Comparison of ENCODE assay signal across 22 mouse cellular contexts in the genomic region with DNA sequence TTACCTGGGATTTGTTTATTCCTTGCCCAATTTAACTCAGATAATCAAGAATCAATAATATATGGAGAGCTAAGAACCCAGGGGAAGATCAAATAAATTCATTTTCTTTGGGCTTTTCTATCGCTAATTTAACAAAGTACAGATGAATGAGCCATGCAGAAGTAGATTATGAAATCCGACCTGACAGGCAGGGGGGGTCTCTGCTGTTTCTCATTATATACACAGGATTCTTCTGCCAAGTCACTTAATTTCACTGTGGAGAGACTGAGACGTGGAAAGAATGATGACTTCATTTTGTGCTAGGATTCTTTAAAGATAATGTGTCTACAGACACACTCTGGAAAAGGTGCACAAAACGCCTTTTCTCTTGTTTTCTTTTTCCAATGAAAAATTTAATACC. TPM values are rescaled to one million over a fixed set of nuclear protein-coding genes. Genes with fewer than 3 reads are reported as not detected.
DNase-seq lines count a peak whose midpoint lies in the region; ATAC-seq lines count a peak whose summit lies in the region.
"Had no signal": no experiment of that assay in that cellular context is flagged by ENCODE, and none has a peak within 500 bp of the region (broad histone marks: within the 10 kb centered on the region; RNA-seq: fewer than 3 reads in every experiment).

No protein-coding gene starts in this region.

- H3K4me1 ChIP-seq in embryonic facial prominence, embryonic 11.5 days (ENCODE audit: control insufficient read depth, insufficient read depth, low read length) = 0 out of 2 replicates have a peak, but pooled peaks cover 2% of the 10 kb centered on the region
- peaks cover 13% of the 10 kb centered on the region for H3K4me1 ChIP-seq in embryonic facial prominence, embryonic 10.5 days
- H3K4me1 ChIP-seq in midbrain, embryonic 14.5 days (ENCODE audit: control insufficient read depth, insufficient read depth, low read length) = 0 out of 2 replicates have a peak, but pooled peaks cover 6% of the 10 kb centered on the region
- H3K4me1 ChIP-seq in midbrain, embryonic 13.5 days (replicated peaks) = peaks cover 7% of the 10 kb centered on the region
- peaks cover 12% of the 10 kb centered on the region; the same call in 1 of the 2 replicates for H3K4me1 ChIP-seq in embryonic facial prominence, embryonic 14.5 days (ENCODE audit: control insufficient read depth, insufficient read depth, low read length)

- ATAC-seq in embryonic facial prominence, embryonic 11.5 days (replicated peaks; ENCODE audit: insufficient number of reproducible peaks, low FRiP score, low TSS enrichment, low read depth) = no peak
- no peak for ATAC-seq in midbrain, embryonic 14.5 days (ENCODE audit: low FRiP score, low TSS enrichment)
- no peak for ATAC-seq in midbrain, embryonic 13.5 days
- ATAC-seq in embryonic facial prominence, embryonic 14.5 days (ENCODE audit: low read depth) = peak; percentile 35; the same call in 1 of the 2 replicates
- ATAC-seq: forebrain, embryonic 15.5 days had no signal

- no peaks in the 10 kb centered on the region for H3K9me3 ChIP-seq in embryonic facial prominence, embryonic 11.5 days (replicated peaks; ENCODE audit: control insufficient read depth, low read length)
- no peaks in the 10 kb centered on the region for H3K9me3 ChIP-seq in embryonic facial prominence, embryonic 10.5 days
- H3K9me3 ChIP-seq in midbrain, embryonic 14.5 days (ENCODE audit: control insufficient read depth, low read length) = 0 out of 2 replicates have a peak, but pooled peaks cover 2% of the 10 kb centered on the region
- H3K9me3 ChIP-seq in midbrain, embryonic 13.5 days = peaks cover 3% of the 10 kb centered on the region; the same call in 1 of the 2 replicates
- H3K9me3 ChIP-seq in embryonic facial prominence, embryonic 14.5 days (ENCODE audit: control insufficient read depth, low read length) = no peaks in the 10 kb centered on the region
- H3K9me3 ChIP-seq: embryonic facial prominence, embryonic 12.5 days; forebrain, embryonic 12.5 days; forebrain, embryonic 15.5 days; hindbrain, embryonic 15.5 days had no signal

- 46% methylated on average over 4 of the region's 4 CpGs for WGBS in embryonic facial prominence, embryonic 11.5 days
- 67% methylated on average over 4 of the region's 4 CpGs for WGBS in embryonic facial prominence, embryonic 10.5 days
- WGBS in midbrain, embryonic 14.5 days = 44% methylated on average over 4 of the region's 4 CpGs
- WGBS in midbrain, embryonic 13.5 days = 61% methylated on average over 4 of the region's 4 CpGs
- WGBS in embryonic facial prominence, embryonic 14.5 days = 29% methylated on average over 4 of the region's 4 CpGs

- no peaks in the 10 kb centered on the region for H3K27me3 ChIP-seq in embryonic facial prominence, embryonic 11.5 days (ENCODE audit: control insufficient read depth, insufficient read depth, low read length)
- H3K27me3 ChIP-seq in embryonic facial prominence, embryonic 10.5 days (replicated peaks; ENCODE audit: low read depth, poor library complexity, severe bottlenecking) = no peaks in the 10 kb centered on the region
- no peaks in the 10 kb centered on the region for H3K27me3 ChIP-seq in midbrain, embryonic 14.5 days (ENCODE audit: control insufficient read depth, insufficient read depth, low read length)
- H3K27me3 ChIP-seq in midbrain, embryonic 13.5 days = no peaks in the 10 kb centered on the region
- H3K27me3 ChIP-seq in embryonic facial prominence, embryonic 14.5 days (replicated peaks; ENCODE audit: control insufficient read depth, insufficient read depth, low read length) = no peaks in the 10 kb centered on the region; the same call in 1 of the 2 replicates
- H3K27me3 ChIP-seq: embryonic facial prominence, embryonic 12.5 days; forebrain, embryonic 12.5 days; forebrain, embryonic 15.5 days; hindbrain, embryonic 12.5 days; hindbrain, embryonic 15.5 days had no signal

- no peak overlapping the region for H3K9ac ChIP-seq in embryonic facial prominence, embryonic 11.5 days (replicated peaks; ENCODE audit: low read length)
- H3K9ac ChIP-seq in midbrain, embryonic 14.5 days (replicated peaks; ENCODE audit: low read length) = no peak overlapping the region
- H3K9ac ChIP-seq in midbrain, embryonic 13.5 days (replicated peaks) = no peak overlapping the region
- no peak overlapping the region for H3K9ac ChIP-seq in embryonic facial prominence, embryonic 14.5 days (ENCODE audit: low read depth, low read length)
- H3K9ac ChIP-seq: embryonic facial prominence, embryonic 12.5 days; forebrain, embryonic 12.5 days; forebrain, embryonic 15.5 days; hindbrain, embryonic 12.5 days; hindbrain, embryonic 15.5 days had no signal

- no peak overlapping the region for H3K4me2 ChIP-seq in embryonic facial prominence, embryonic 11.5 days (ENCODE audit: low read depth, low read length)
- H3K4me2 ChIP-seq in midbrain, embryonic 14.5 days (ENCODE audit: low read length) = no peak overlapping the region
- no peak overlapping the region for H3K4me2 ChIP-seq in midbrain, embryonic 13.5 days (replicated peaks)
- no peak overlapping the region for H3K4me2 ChIP-seq in embryonic facial prominence, embryonic 14.5 days (ENCODE audit: low read depth, low read length)
- H3K4me2 ChIP-seq: embryonic facial prominence, embryonic 12.5 days; forebrain, embryonic 12.5 days; forebrain, embryonic 15.5 days; heart, embryonic 11.5 days; hindbrain, embryonic 12.5 days; hindbrain, embryonic 15.5 days had no signal

- no peak overlapping the region for H3K4me3 ChIP-seq in embryonic facial prominence, embryonic 11.5 days (ENCODE audit: low read depth, low read length)
- H3K4me3 ChIP-seq in embryonic facial prominence, embryonic 10.5 days = no peak overlapping the region
- H3K4me3 ChIP-seq in midbrain, embryonic 14.5 days (replicated peaks; ENCODE audit: low read depth, low read length) = no peak overlapping the region
- H3K4me3 ChIP-seq in midbrain, embryonic 13.5 days (replicated peaks) = no peak overlapping the region
- H3K4me3 ChIP-seq in embryonic facial prominence, embryonic 14.5 days (ENCODE audit: low read depth, low read length) = no peak overlapping the region
- H3K4me3 ChIP-seq: embryonic facial prominence, embryonic 12.5 days; erythroblast, embryonic 14.5 days; forebrain, embryonic 12.5 days; forebrain, embryonic 15.5 days; gastrocnemius, adult 2 months; hindbrain, embryonic 12.5 days; hindbrain, embryonic 15.5 days had no signal

- DNase-seq in embryonic facial prominence, embryonic 11.5 days (ENCODE audit: low spot score) = peak; percentile 34
- DNase-seq in embryonic facial prominence, embryonic 10.5 days (ENCODE audit: low spot score) = no peak
- DNase-seq in midbrain, embryonic 14.5 days = peak; percentile 9
- peak; percentile 77 for DNase-seq in embryonic facial prominence, embryonic 14.5 days (ENCODE audit: low spot score)
- DNase-seq in urinary bladder, postnatal 36 days (ENCODE audit: low spot score in 2 of 2) = no peak
- DNase-seq in cerebellum, postnatal 10 days = no peak
- DNase-seq: adrenal gland, postnatal 14 days; cerebellum, adult 11 months; cerebellum, adult 2 months; cerebellum, adult 9-11 months; cerebellum, postnatal 36 days; embryo, embryonic 11 days; gastrocnemius, adult 2 months; gastrocnemius, postnatal 14 days had no signal

- H3K27ac ChIP-seq in embryonic facial prominence, embryonic 11.5 days (replicated peaks; ENCODE audit: low read depth, low read length) = no peak overlapping the region
- no peak overlapping the region for H3K27ac ChIP-seq in embryonic facial prominence, embryonic 10.5 days (replicated peaks)
- no peak overlapping the region for H3K27ac ChIP-seq in midbrain, embryonic 14.5 days (replicated peaks; ENCODE audit: low read depth, low read length)
- H3K27ac ChIP-seq in midbrain, embryonic 13.5 days = no peak overlapping the region
- no peak overlapping the region for H3K27ac ChIP-seq in embryonic facial prominence, embryonic 14.5 days (replicated peaks; ENCODE audit: low read depth, low read length)
- H3K27ac ChIP-seq: embryonic facial prominence, embryonic 12.5 days; forebrain, embryonic 12.5 days; forebrain, embryonic 15.5 days; gastrocnemius, adult 2 months; hindbrain, embryonic 12.5 days; hindbrain, embryonic 15.5 days had no signal

- no peaks in the 10 kb centered on the region for H3K36me3 ChIP-seq in embryonic facial prominence, embryonic 11.5 days (replicated peaks; ENCODE audit: control insufficient read depth, insufficient read depth, low read depth, low read length)
- H3K36me3 ChIP-seq in embryonic facial prominence, embryonic 10.5 days (replicated peaks) = no peaks in the 10 kb centered on the region
- no peaks in the 10 kb centered on the region for H3K36me3 ChIP-seq in midbrain, embryonic 14.5 days (ENCODE audit: control insufficient read depth, insufficient read depth, low read length)
- no peaks in the 10 kb centered on the region for H3K36me3 ChIP-seq in midbrain, embryonic 13.5 days
- no peaks in the 10 kb centered on the region for H3K36me3 ChIP-seq in embryonic facial prominence, embryonic 14.5 days (ENCODE audit: control insufficient read depth, insufficient read depth, low read length)
- H3K36me3 ChIP-seq: embryonic facial prominence, embryonic 12.5 days; forebrain, embryonic 12.5 days; forebrain, embryonic 15.5 days; hindbrain, embryonic 12.5 days; hindbrain, embryonic 15.5 days had no signal

RNA-seq across cellular contexts. Expression of gene Mylip, which starts 45.6 kb away (rescaled TPM):
- polyA plus RNA-seq in embryonic facial prominence, embryonic 11.5 days (2014; fragmentation: Nextera tagmentation; extraction: Ambion mirVana) = 8.2 and 8.7 TPM in 2 replicates
- 7.5 and 9.2 TPM in 2 replicates for polyA plus RNA-seq in embryonic facial prominence, embryonic 10.5 days (2016; fragmentation: Nextera tagmentation; extraction: Ambion mirVana)
- 3.0 and 4.1 TPM in 2 replicates for polyA plus RNA-seq in midbrain, embryonic 14.5 days (2014; fragmentation: Nextera tagmentation; extraction: Ambion mirVana)
- 3.7 TPM in 2 replicates for polyA plus RNA-seq in midbrain, embryonic 13.5 days (2015; fragmentation: Nextera tagmentation; extraction: Ambion mirVana)
- polyA plus RNA-seq in embryonic facial prominence, embryonic 14.5 days (2014; fragmentation: Nextera tagmentation; extraction: Ambion mirVana) = 10.4 and 11.2 TPM in 2 replicates

Comparison
In these comparisons a context has a peak if more than half of its experiments do, and no peak if none do; other contexts are left out.
1. DNase-seq: peak in embryonic facial prominence, embryonic 11.5 days (single experiment), midbrain, embryonic 14.5 days (single experiment) and embryonic facial prominence, embryonic 14.5 days (single experiment); none in embryonic facial prominence, embryonic 10.5 days (single experiment), urinary bladder, postnatal 36 days (0 of 2) and cerebellum, postnatal 10 days (0 of 2).